Mouse (Mus musculus) fibroblast of lung, adult 2 months (primary cell): ENCODE data around the gene Mri1.

Source experiments
- DNase-seq: peaks from one replicate; pipeline ENCODE4 v3.0.0-alpha.2; 2011; ENCODE audit warnings: low read depth

Gene Mri1

GRCm38 (mm10) chr8:84256822-84257610, at the start of gene Mri1:
Gene Mri1, minus strand, starts transcription at chr8:84257326.
- DNase-seq: peak; percentile 79

GRCm38 (mm10) chr8:84303951-84304350, 46.8 kb upstream of the Mri1 start:
- DNase-seq: no peak

- DNase-seq: no peak
Observed at GRCm38 (mm10) chr8:84297029-84297785, 40.1 kb upstream of the Mri1 start.

GRCm38 (mm10) chr8:84291688-84292087, 34.6 kb upstream of the Mri1 start:
- peak; percentile 44 for DNase-seq

GRCm38 (mm10) chr8:84291086-84291485, 34.0 kb upstream of the Mri1 start:
- no peak for DNase-seq

- no peak for DNase-seq
Observed at GRCm38 (mm10) chr8:84288892-84289291, 31.8 kb upstream of the Mri1 start.

- DNase-seq: peak; percentile 34
Observed at GRCm38 (mm10) chr8:84285665-84286064, 28.5 kb upstream of the Mri1 start.

GRCm38 (mm10) chr8:84284608-84285063, 27.5 kb upstream of the Mri1 start:
- DNase-seq: no peak

GRCm38 (mm10) chr8:84280777-84281176, 23.7 kb upstream of the Mri1 start:
- DNase-seq: no peak

GRCm38 (mm10) chr8:84276447-84276846, 19.3 kb upstream of the Mri1 start:
- no peak for DNase-seq

GRCm38 (mm10) chr8:84273968-84274367, 16.8 kb upstream of the Mri1 start:
- DNase-seq: no peak

- DNase-seq: no peak
Observed at GRCm38 (mm10) chr8:84272302-84272701, 15.2 kb upstream of the Mri1 start.

- peak; percentile 99 for DNase-seq
Observed at GRCm38 (mm10) chr8:84269950-84270773, 13.0 kb upstream of the Mri1 start, which contains the start of gene Ccdc130. Gene Ccdc130, minus strand, starts transcription at chr8:84270380.

- DNase-seq: no peak
Observed at GRCm38 (mm10) chr8:84261098-84261497, 4.0 kb upstream of the Mri1 start.

GRCm38 (mm10) chr8:84256458-84256821, 686 bp downstream of the Mri1 start:
- no peak for DNase-seq

GRCm38 (mm10) chr8:84255858-84256257, 1.3 kb downstream of the Mri1 start:
- DNase-seq: no peak

- DNase-seq: peak; percentile 80
Observed at GRCm38 (mm10) chr8:84249257-84250170, 7.6 kb downstream of the Mri1 start, which contains the start of gene D8Ertd738e. Gene D8Ertd738e, minus strand, starts transcription at chr8:84249719.

GRCm38 (mm10) chr8:84241821-84242220, 15.3 kb downstream of the Mri1 start:
- no peak for DNase-seq

- DNase-seq: no peak
Observed at GRCm38 (mm10) chr8:84241167-84241566, 16.0 kb downstream of the Mri1 start.

GRCm38 (mm10) chr8:84237542-84238229, 19.4 kb downstream of the Mri1 start:
- DNase-seq: no peak
